Mouse (Mus musculus): ENCODE data around the gene Cip2a. TPM values are rescaled to one million over a fixed set of nuclear protein-coding genes. Genes with fewer than 3 reads are reported as not detected.

The Cip2a gene
- total RNA-seq, 2 experiments from 2014 or later = 2.0 to 4.2 TPM

Other genes starting within 250 kb of the Cip2a start
- 1 to 10 TPM in 1 of 2 experiments, under 1 TPM in 1; 0.17 to 1.5 TPM for gene Trat1, start 222.2 kb upstream of the Cip2a start, total RNA-seq (2021)
- not detected for gene Retnlb, start 177.3 kb upstream of the Cip2a start, total RNA-seq (2021)
- gene Retnla, start 151.6 kb upstream of the Cip2a start, total RNA-seq (2021) = 1 to 10 TPM; 3.7 to 6.8 TPM
- gene Retnlg, start 121.6 kb upstream of the Cip2a start, total RNA-seq (2021) = 1 to 10 TPM; 1.1 to 1.2 TPM
- gene Dzip3, start within 50 bp of the Cip2a start, total RNA-seq (2021) = 1 to 10 TPM; 8.2 to 8.3 TPM
- not detected for gene Myh15, start 63.3 kb downstream of the Cip2a start, total RNA-seq (2021)